Mouse (Mus musculus) liver, embryonic 15.5 days (tissue): ENCODE data around the gene Dlx3. TPM values are rescaled to one million over a fixed set of nuclear protein-coding genes. Genes with fewer than 3 reads are reported as not detected.

Experiments used
- ATAC-seq: fragments of 200-750 bp; cut with Nextera tagmentation; 2 replicates; pipeline ENCODE4 v1.8.0; 2017; ENCODE audit warnings: moderate number of reproducible peaks, mild to moderate bottlenecking, moderate library complexity; ENCODE audit not compliant: insufficient read depth
- H3K27ac ChIP-seq: fragments of 300-500 bp; sonication (generic); replicated peaks from 2 replicates; pipeline ENCODE4 v1.5.1; 2015; ENCODE audit warnings: mild to moderate bottlenecking, inconsistent platforms
- H3K27me3 ChIP-seq: fragments of 300-500 bp; sonication (generic); 2 replicates; pipeline ENCODE4 v1.6.1; 2015; ENCODE audit warnings: mild to moderate bottlenecking, inconsistent platforms
- H3K36me3 ChIP-seq: fragments of 300-500 bp; sonication (generic); replicated peaks from 2 replicates; pipeline ENCODE4 v1.6.1; 2015; ENCODE audit warnings: moderate library complexity, mild to moderate bottlenecking, inconsistent platforms
- H3K4me1 ChIP-seq: fragments of 300-500 bp; sonication (generic); replicated peaks from 2 replicates; pipeline ENCODE4 v1.6.1; 2015; ENCODE audit warnings: inconsistent platforms
- H3K4me2 ChIP-seq: fragments of 300-500 bp; sonication (generic); 2 replicates; pipeline ENCODE4 v1.6.1; 2015; ENCODE audit warnings: moderate library complexity, mild to moderate bottlenecking, inconsistent platforms
- H3K4me3 ChIP-seq: fragments of 300-500 bp; sonication (generic); replicated peaks from 2 replicates; pipeline ENCODE4 v1.5.1; 2015; ENCODE audit warnings: mild to moderate bottlenecking, inconsistent platforms
- H3K9ac ChIP-seq: fragments of 300-500 bp; sonication (generic); 2 replicates; pipeline ENCODE4 v1.6.1; 2015; ENCODE audit warnings: moderate library complexity, mild to moderate bottlenecking, inconsistent platforms
- H3K9me3 ChIP-seq: fragments of 300-500 bp; sonication (generic); replicated peaks from 2 replicates; pipeline ENCODE4 v1.6.1; 2016; ENCODE audit warnings: inconsistent platforms
- WGBS: fragments of 180-500 bp; shearing (Covaris S2); methylation state at CpG from one replicate; pipeline ENCODE4 v1.1.7; 2015; ENCODE audit warnings: mixed read lengths; ENCODE audit not compliant: insufficient replicate concordance; 5-methylcytosine and 5-hydroxymethylcytosine counted together
- polyA plus RNA-seq: library from polyadenylated mRNA; unstranded; fragments of >200 nt; fragmentation: Nextera tagmentation; extraction: Ambion mirVana; gene quantifications from 2 replicates; pipeline ENCODE4 v1.2.1, GENCODE M21; 2015

The Dlx3 gene
- polyA plus RNA-seq, 1 experiment from 2014 or later: 0.05 TPM

GRCm38 (mm10) chr11:95159763-95160371 is 39.9 kb downstream of the Dlx3 start:
- WGBS: 68% methylated on average over 8 of the region's 8 CpGs
- peaks cover 27% of the 10 kb centered on the region; the same call in 1 of the 2 replicates for H3K27me3 ChIP-seq
- no peak overlapping the region for H3K4me3 ChIP-seq
- no peak overlapping the region for H3K4me2 ChIP-seq
- H3K9me3 ChIP-seq: no peaks in the 10 kb centered on the region
- H3K36me3 ChIP-seq: no peaks in the 10 kb centered on the region
- no peak for ATAC-seq
- H3K27ac ChIP-seq: no peak overlapping the region
- no peak overlapping the region for H3K9ac ChIP-seq
- no peaks in the 10 kb centered on the region for H3K4me1 ChIP-seq

GRCm38 (mm10) chr11:95160693-95161092 is 40.8 kb downstream of the Dlx3 start:
- H3K27ac ChIP-seq: no peak overlapping the region
- H3K27me3 ChIP-seq: peaks cover 19% of the 10 kb centered on the region; the same call in 1 of the 2 replicates
- H3K4me2 ChIP-seq: no peak overlapping the region
- no peaks in the 10 kb centered on the region for H3K36me3 ChIP-seq
- H3K9ac ChIP-seq: no peak overlapping the region
- no peaks in the 10 kb centered on the region for H3K4me1 ChIP-seq
- no peak for ATAC-seq
- no peaks in the 10 kb centered on the region for H3K9me3 ChIP-seq
- H3K4me3 ChIP-seq: no peak overlapping the region
- WGBS: 40% methylated on average over 7 of the region's 7 CpGs

GRCm38 (mm10) chr11:95161708-95162107 is 41.8 kb downstream of the Dlx3 start:
- Histone ChIP-seq H3K9me3 (no peaks in the 10 kb centered on the region), H3K9ac (no peak overlapping the region), H3K4me1 (no peaks in the 10 kb centered on the region), H3K27me3 (peaks cover 18% of the 10 kb centered on the region; the same call in 1 of the 2 replicates), H3K4me3 (no peak overlapping the region), H3K36me3 (no peaks in the 10 kb centered on the region), H3K27ac (no peak overlapping the region), H3K4me2 (no peak overlapping the region)
- 48% methylated on average over 4 of the region's 4 CpGs for WGBS
- no peak for ATAC-seq

- Histone ChIP-seq H3K27ac (no peak overlapping the region), H3K36me3 (no peaks in the 10 kb centered on the region), H3K4me1 (no peaks in the 10 kb centered on the region), H3K27me3 (peaks cover 10% of the 10 kb centered on the region; the same call in 1 of the 2 replicates), H3K9ac (no peak overlapping the region), H3K9me3 (no peaks in the 10 kb centered on the region), H3K4me2 (no peak overlapping the region), H3K4me3 (no peak overlapping the region)
- no peak for ATAC-seq
- WGBS: 42% methylated on average over 5 of the region's 5 CpGs
Measured at GRCm38 (mm10) chr11:95165857-95166256, 45.9 kb downstream of the Dlx3 start.

Other genes with a start within 250 kb of the Dlx3 start
- gene Col1a1, start 183.9 kb upstream of the Dlx3 start, polyA plus RNA-seq: 76.5 and 78.2 TPM in 2 replicates
- not detected in 2 replicates for gene Hils1, start 152.5 kb upstream of the Dlx3 start, polyA plus RNA-seq
- 0.35 and 1.1 TPM in 2 replicates for gene Sgca, start 143.8 kb upstream of the Dlx3 start, polyA plus RNA-seq
- gene Ppp1r9b, start 129.1 kb upstream of the Dlx3 start, polyA plus RNA-seq: 8.2 and 8.8 TPM in 2 replicates
- 33.9 and 39.2 TPM in 2 replicates for gene Samd14, start 110.2 kb upstream of the Dlx3 start, polyA plus RNA-seq
- 10.2 and 10.8 TPM in 2 replicates for gene Pdk2, start 78.8 kb upstream of the Dlx3 start, polyA plus RNA-seq
- 2.0 and 2.6 TPM in 2 replicates for gene Itga3, start 43.3 kb upstream of the Dlx3 start, polyA plus RNA-seq
- 0.07 and 0.09 TPM in 2 replicates for gene Dlx4, start 26.1 kb downstream of the Dlx3 start, polyA plus RNA-seq
- gene Tac4, start 141.4 kb downstream of the Dlx3 start, polyA plus RNA-seq: not detected in 2 replicates
- 30.6 and 30.8 TPM in 2 replicates for gene Kat7, start 190.1 kb downstream of the Dlx3 start, polyA plus RNA-seq
- 75.3 and 78.9 TPM in 2 replicates for gene Fam117a, start 216.9 kb downstream of the Dlx3 start, polyA plus RNA-seq